Mouse (Mus musculus): Measurements from ENCODE around the gene Cmpk1.
A peak's percentile ranks its signal among the peaks of the same experiment; 100 is the strongest.
"Not testable (repeated sequence)": the region's sequence is repeated elsewhere in the genome, so short reads cannot be mapped to it uniquely, and the experiment has no call there.

The Cmpk1 gene

DNA sequence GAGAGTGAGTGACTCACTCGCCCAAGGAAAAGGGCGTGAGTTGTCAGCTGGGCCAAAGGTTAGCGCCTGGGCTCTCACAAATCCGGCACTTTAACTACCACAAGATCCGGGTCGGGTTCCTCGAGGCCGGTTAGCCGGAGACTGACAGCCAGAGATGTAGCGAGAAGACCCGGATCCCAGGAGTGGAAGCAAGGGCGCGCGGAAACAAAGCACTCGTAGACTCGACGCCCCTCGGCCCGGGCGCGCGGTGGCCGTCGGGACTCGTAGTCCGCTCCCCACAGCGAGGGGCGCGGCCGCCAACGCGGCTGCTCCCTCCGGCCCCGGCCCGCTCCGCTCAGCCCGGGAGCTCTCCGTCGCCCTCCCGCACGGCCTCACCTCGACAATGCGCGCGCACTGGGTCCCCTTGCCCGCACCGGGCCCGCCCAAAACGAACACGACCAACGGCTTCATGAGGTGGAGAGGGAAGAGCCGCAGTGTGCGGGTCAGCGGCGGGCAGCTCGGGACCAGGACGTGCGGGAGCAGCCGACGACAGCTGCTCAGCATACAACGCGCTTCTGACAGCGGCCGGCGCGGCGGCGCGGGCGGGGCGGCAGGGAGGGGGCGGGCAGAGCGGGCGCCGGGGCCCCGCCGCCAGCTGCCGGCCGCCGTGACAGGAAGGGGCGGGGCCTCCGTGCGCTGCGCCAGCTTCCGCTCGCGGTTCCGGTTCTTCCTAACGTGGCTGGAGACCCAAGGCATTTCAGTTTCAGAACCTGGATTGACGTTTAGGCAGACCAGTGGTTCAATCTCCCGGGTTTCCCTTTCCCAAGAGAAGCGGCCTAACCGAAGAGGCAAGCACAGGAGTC, at the start of gene Cmpk1:
Gene Cmpk1, minus strand, starts transcription at position 651 of the 842 bp plus-strand sequence.
- peak; percentile 83 for DNase-seq (ENCODE audit: extremely low read depth, insufficient read length, low spot score)

- peak; percentile 29 for DNase-seq (ENCODE audit: extremely low read depth, insufficient read length, low spot score)
Measured at GRCm38 (mm10) chr4:115035043-115035442, 48.0 kb upstream of the Cmpk1 start.

GRCm38 (mm10) chr4:115019997-115020396, 33.0 kb upstream of the Cmpk1 start:
- DNase-seq (ENCODE audit: extremely low read depth, insufficient read length, low spot score): no peak

GRCm38 (mm10) chr4:115014276-115014675, 27.2 kb upstream of the Cmpk1 start:
- no peak for DNase-seq (ENCODE audit: extremely low read depth, insufficient read length, low spot score)

GRCm38 (mm10) chr4:115000429-115000795, 13.4 kb upstream of the Cmpk1 start:
- DNase-seq (ENCODE audit: extremely low read depth, insufficient read length, low spot score): no peak

GRCm38 (mm10) chr4:114999773-115000428, 12.9 kb upstream of the Cmpk1 start, which contains the start of gene Stil:
Gene Stil, plus strand, starts transcription at chr4:115000159.
- DNase-seq (ENCODE audit: extremely low read depth, insufficient read length, low spot score): peak; percentile 97

DNA sequence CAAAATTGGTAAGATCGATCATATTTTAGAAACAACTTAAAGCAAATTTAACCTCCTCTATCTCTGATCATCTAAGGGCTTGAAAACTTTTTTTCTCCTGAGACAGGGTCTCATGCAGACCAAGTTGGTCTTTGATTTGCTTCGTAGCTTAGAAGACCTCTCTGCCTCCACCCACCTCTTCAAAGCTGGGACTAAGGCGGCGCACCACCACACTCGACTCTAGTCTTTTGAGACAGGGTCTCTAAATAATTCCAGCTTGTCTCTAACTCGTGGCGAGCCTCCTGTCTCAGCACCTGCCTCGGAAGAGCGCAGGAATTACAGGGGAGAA, 12.4 kb upstream of the Cmpk1 start:
- DNase-seq (ENCODE audit: extremely low read depth, insufficient read length, low spot score): no peak

GRCm38 (mm10) chr4:114997051-114997450, 10.0 kb upstream of the Cmpk1 start:
- peak; percentile 17 for DNase-seq (ENCODE audit: extremely low read depth, insufficient read length, low spot score)

DNA sequence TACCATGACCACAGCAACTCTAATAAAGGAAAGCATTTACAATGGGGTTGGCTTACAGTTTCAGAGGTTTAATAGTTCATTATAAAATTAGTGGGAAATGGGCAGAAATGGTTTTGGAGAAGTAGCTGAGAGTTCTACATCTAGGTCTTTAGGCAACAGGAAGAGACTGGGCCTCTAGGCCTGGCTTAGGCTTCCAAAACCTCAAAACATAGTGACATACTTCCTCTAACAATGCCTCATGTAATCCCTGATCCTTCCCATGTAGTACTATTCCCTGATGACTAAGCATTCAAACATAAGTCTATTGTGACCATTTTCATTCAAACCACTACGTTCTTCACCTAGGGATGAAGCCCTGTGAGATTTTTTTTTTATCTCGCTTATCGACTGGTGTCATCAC, 7.2 kb upstream of the Cmpk1 start:
- DNase-seq (ENCODE audit: extremely low read depth, insufficient read length, low spot score): no peak

DNA sequence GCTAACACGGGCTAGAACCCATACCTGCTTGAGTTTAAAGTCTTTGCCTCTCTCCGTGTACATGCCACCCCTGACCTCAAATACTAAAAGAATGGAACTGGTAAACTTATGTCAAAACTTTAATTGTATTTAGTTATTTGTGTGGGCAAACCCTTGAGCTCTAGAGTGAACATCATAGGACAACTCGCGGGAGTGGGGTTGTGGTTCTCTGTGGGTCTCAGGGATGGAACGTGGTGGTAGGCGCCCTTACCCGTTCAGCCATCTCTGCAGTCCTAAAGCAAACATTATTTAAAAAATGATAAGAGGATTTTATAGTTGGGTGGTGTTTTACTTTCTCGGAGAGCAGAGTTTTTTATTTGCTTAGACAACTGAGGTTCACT, 840 bp downstream of the Cmpk1 start:
- no peak for DNase-seq (ENCODE audit: extremely low read depth, insufficient read length, low spot score)

GRCm38 (mm10) chr4:114983020-114983419, 4.0 kb downstream of the Cmpk1 start:
- peak; percentile 19 for DNase-seq (ENCODE audit: extremely low read depth, insufficient read length, low spot score)

- DNase-seq (ENCODE audit: extremely low read depth, insufficient read length, low spot score): no peak
Measured at GRCm38 (mm10) chr4:114982619-114983018, 4.4 kb downstream of the Cmpk1 start.

DNA sequence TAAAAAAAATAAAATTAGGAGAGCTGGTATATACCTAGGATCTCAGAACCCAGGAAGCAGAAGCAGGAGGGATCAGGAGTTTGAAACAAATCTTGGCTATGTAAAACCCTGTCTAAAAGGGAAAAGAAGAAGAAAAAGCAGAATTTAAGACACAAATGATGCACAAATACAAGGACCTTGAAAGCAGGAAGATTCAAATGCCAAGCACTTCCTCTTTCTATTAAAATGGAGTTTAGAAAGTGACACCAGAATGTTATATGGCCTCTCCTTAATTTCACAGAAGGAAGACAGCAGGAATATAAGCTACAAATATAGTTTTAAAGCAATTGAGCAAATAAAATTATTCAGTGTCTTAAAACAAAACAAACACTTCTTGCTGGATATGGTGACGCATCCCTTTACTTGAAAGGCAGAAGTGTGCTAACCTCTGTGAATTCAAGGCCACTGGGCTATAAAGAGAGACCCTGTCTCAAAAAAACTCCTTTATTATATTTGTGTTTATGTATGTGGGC, 13.8 kb downstream of the Cmpk1 start:
- no peak for DNase-seq (ENCODE audit: extremely low read depth, insufficient read length, low spot score)

GRCm38 (mm10) chr4:114970736-114971135, 16.3 kb downstream of the Cmpk1 start:
- DNase-seq (ENCODE audit: extremely low read depth, insufficient read length, low spot score): no peak

DNA sequence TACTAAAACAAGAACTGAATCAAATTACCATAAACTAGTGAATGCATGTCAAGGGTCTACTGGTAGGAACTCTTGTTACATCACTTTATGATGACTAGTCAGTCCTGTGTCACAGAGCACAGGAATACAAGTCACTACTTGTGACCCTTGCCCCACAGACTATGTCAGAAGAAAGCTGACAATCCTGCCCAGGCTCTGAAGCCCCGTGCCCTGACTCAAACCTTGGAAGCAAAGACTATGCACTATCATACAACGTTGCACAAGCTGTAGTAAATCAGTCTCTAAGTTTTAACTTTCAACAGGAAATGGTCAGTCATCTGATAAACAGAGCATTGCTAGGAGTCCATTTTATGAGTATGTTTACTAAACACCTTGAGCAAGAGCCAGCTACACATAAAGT, 26.2 kb downstream of the Cmpk1 start:
- DNase-seq (ENCODE audit: extremely low read depth, insufficient read length, low spot score): not testable (repeated sequence)

- peak; percentile 25 for DNase-seq (ENCODE audit: extremely low read depth, insufficient read length, low spot score)
Measured at GRCm38 (mm10) chr4:114959533-114959932, 27.5 kb downstream of the Cmpk1 start.

- no peak for DNase-seq (ENCODE audit: extremely low read depth, insufficient read length, low spot score)
Measured at GRCm38 (mm10) chr4:114958786-114959185, 28.3 kb downstream of the Cmpk1 start.

DNA sequence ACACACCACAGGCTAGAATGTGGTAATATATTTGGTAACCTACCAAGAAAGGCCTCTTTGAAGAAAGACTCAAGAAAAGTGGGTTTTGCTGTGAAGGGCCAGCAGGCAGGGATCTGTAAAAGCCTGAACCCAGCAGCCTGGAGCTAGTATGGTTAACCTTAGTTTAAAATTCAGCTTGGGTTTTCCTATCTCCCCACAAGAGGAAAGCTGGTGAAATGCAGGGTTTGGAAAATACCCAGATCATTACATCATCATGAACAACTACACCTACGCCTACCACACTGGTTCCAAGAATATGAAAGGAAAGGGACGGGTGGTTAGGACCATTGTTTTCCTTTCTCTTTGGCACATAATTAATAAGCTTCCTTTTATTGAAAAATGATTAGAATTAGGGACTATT, 28.8 kb downstream of the Cmpk1 start:
- DNase-seq (ENCODE audit: extremely low read depth, insufficient read length, low spot score): no peak

- DNase-seq (ENCODE audit: extremely low read depth, insufficient read length, low spot score): no peak
Measured at GRCm38 (mm10) chr4:114957403-114957802, 29.6 kb downstream of the Cmpk1 start.

- no peak for DNase-seq (ENCODE audit: extremely low read depth, insufficient read length, low spot score)
Measured at GRCm38 (mm10) chr4:114953172-114953571, 33.9 kb downstream of the Cmpk1 start.

GRCm38 (mm10) chr4:114947852-114948481, 39.1 kb downstream of the Cmpk1 start:
- no peak for DNase-seq (ENCODE audit: extremely low read depth, insufficient read length, low spot score)

DNA sequence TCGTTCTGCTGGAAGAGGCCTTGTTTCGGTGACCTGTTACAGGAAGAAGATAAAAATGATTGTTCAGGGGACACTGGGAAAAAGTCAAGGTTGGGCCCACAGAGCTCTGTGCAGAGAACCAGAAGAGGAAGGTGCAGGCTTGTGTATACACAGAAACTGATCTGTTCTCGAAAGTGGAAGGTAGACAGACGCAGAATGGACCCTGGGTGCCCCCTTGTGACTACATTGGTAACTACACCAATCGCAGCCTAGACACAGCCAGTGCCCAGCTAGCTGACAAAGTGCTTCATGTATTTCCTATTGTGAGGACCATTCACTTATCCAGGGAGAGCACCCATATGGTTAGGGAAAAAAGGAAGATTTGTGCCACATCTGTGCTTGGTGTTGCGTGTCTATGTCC, 39.6 kb downstream of the Cmpk1 start:
- DNase-seq (ENCODE audit: extremely low read depth, insufficient read length, low spot score): no peak
